Mouse (Mus musculus) telencephalon, adult 2 months (tissue): ENCODE measurements around the gene Olfr202.
"Not testable (repeated sequence)": the region's sequence is repeated elsewhere in the genome, so short reads cannot be mapped to it uniquely, and the experiment has no call there.

ENCODE experiments used
- DNase-seq: peaks from one replicate; pipeline ENCODE4 v3.0.0-alpha.2; 2011; ENCODE audit warnings: low read depth, low spot score

The Olfr202 gene

GRCm38 (mm10) chr16:59286693-59287092, at the start of gene Olfr202:
Gene Olfr202 (minus strand): TSS chr16:59286793.
- DNase-seq = no peak

GRCm38 (mm10) chr16:59331038-59331437, 44.4 kb upstream of the Olfr202 start, which contains the start of gene Olfr205:
Gene Olfr205 (minus strand): TSS chr16:59331138.
- no peak for DNase-seq

GRCm38 (mm10) chr16:59323262-59323661, 36.7 kb upstream of the Olfr202 start:
- not testable (repeated sequence) for DNase-seq

- no peak for DNase-seq
Observed at GRCm38 (mm10) chr16:59318148-59318547, 31.6 kb upstream of the Olfr202 start, which contains the start of gene Olfr204. Gene Olfr204 (minus strand): TSS chr16:59318248.

- no peak for DNase-seq
Observed at GRCm38 (mm10) chr16:59298581-59298980, 12.0 kb upstream of the Olfr202 start, which contains the start of gene Olfr203. Gene Olfr203 (plus strand): TSS chr16:59298881.

- DNase-seq = not testable (repeated sequence)
Observed at GRCm38 (mm10) chr16:59287576-59287975, 983 bp upstream of the Olfr202 start.

- no peak for DNase-seq
Observed at GRCm38 (mm10) chr16:59283476-59283875, 3.1 kb downstream of the Olfr202 start.

GRCm38 (mm10) chr16:59280542-59280941, 6.1 kb downstream of the Olfr202 start:
- no peak for DNase-seq

GRCm38 (mm10) chr16:59272532-59272931, 14.1 kb downstream of the Olfr202 start, which contains the start of gene Olfr201:
Gene Olfr201 (minus strand): TSS chr16:59272632.
- not testable (repeated sequence) for DNase-seq

- DNase-seq = not testable (repeated sequence)
Observed at GRCm38 (mm10) chr16:59269097-59269496, 17.5 kb downstream of the Olfr202 start.

- no peak for DNase-seq
Observed at GRCm38 (mm10) chr16:59249684-59250083, 36.9 kb downstream of the Olfr202 start.
